Mouse (Mus musculus): ENCODE results near the gene Rplp2. TPM values are rescaled to one million over a fixed set of nuclear protein-coding genes. Genes with fewer than 3 reads are reported as not detected.
A peak's percentile ranks its signal among the peaks of the same experiment; 100 is the strongest.
"Not testable (repeated sequence)": the region's sequence is repeated elsewhere in the genome, so short reads cannot be mapped to it uniquely, and the experiment has no call there.

Rplp2 gene
- polyA plus RNA-seq, 1 experiment from 2014 or later = 771 TPM

GRCm38 (mm10) chr7:141439140-141439679 is 8.0 kb upstream of the Rplp2 start:
- peaks cover 70% of the 10 kb centered on the region for H3K4me1 ChIP-seq (replicated peaks)
- ATAC-seq (ENCODE audit: low read depth) = no peak
- no peaks in the 10 kb centered on the region for H3K27me3 ChIP-seq
- 94% methylated on average over 10 of the region's 10 CpGs for WGBS
- H3K9me3 ChIP-seq = no peaks in the 10 kb centered on the region
- H3K9ac ChIP-seq = 0 out of 2 replicates have a peak overlapping the region, but pooled peaks have one; percentile 0
- no peak overlapping the region for H3K27ac ChIP-seq (replicated peaks)
- H3K36me3 ChIP-seq = no peaks in the 10 kb centered on the region; the same call in 1 of the 2 replicates
- H3K4me3 ChIP-seq = no peak overlapping the region
- no peak overlapping the region for H3K4me2 ChIP-seq

- no peak for ATAC-seq (ENCODE audit: low read depth)
- H3K4me2 ChIP-seq = no peak overlapping the region
- H3K9me3 ChIP-seq = no peaks in the 10 kb centered on the region
- no peak overlapping the region for H3K4me3 ChIP-seq
- H3K27ac ChIP-seq (replicated peaks) = no peak overlapping the region
- no peaks in the 10 kb centered on the region; the same call in 1 of the 2 replicates for H3K36me3 ChIP-seq
- no peaks in the 10 kb centered on the region for H3K27me3 ChIP-seq
- H3K4me1 ChIP-seq (replicated peaks) = peaks cover 66% of the 10 kb centered on the region
- H3K9ac ChIP-seq = no peak overlapping the region
- WGBS = 97% methylated on average over 11 of the region's 11 CpGs
Measured at GRCm38 (mm10) chr7:141439811-141440210, 7.4 kb upstream of the Rplp2 start.

GRCm38 (mm10) chr7:141440613-141441012 is 6.6 kb upstream of the Rplp2 start:
- no peak overlapping the region for H3K27ac ChIP-seq (replicated peaks)
- no peak overlapping the region for H3K4me3 ChIP-seq
- peaks cover 58% of the 10 kb centered on the region for H3K4me1 ChIP-seq (replicated peaks)
- no peak for ATAC-seq (ENCODE audit: low read depth)
- H3K27me3 ChIP-seq = no peaks in the 10 kb centered on the region
- no peaks in the 10 kb centered on the region for H3K9me3 ChIP-seq
- H3K36me3 ChIP-seq = no peaks in the 10 kb centered on the region; the same call in 1 of the 2 replicates
- H3K4me2 ChIP-seq = no peak overlapping the region
- 24% methylated on average over 6 of the region's 6 CpGs for WGBS
- peak overlapping the region; percentile 26; the same call in 1 of the 2 replicates for H3K9ac ChIP-seq

GRCm38 (mm10) chr7:141441460-141441859 is 5.7 kb upstream of the Rplp2 start:
- no peaks in the 10 kb centered on the region; the same call in 1 of the 2 replicates for H3K36me3 ChIP-seq
- 0 out of 2 replicates have a peak overlapping the region, but pooled peaks have one; percentile 5 for H3K9ac ChIP-seq
- no peak overlapping the region for H3K27ac ChIP-seq (replicated peaks)
- ATAC-seq (ENCODE audit: low read depth) = no peak
- no peak overlapping the region for H3K4me2 ChIP-seq
- peaks cover 49% of the 10 kb centered on the region for H3K4me1 ChIP-seq (replicated peaks)
- WGBS = 89% methylated on average over 9 of the region's 9 CpGs
- H3K4me3 ChIP-seq = no peak overlapping the region
- no peaks in the 10 kb centered on the region for H3K27me3 ChIP-seq
- H3K9me3 ChIP-seq = no peaks in the 10 kb centered on the region

- Histone ChIP-seq H3K27ac (replicated peaks) (no peak overlapping the region), H3K4me2 (peak overlapping the region; percentile 67; the same call in 1 of the 2 replicates), H3K4me1 (replicated peaks) (peaks cover 42% of the 10 kb centered on the region), H3K9ac (peak overlapping the region; percentile 62; the same call in 1 of the 2 replicates), H3K4me3 (no peak overlapping the region), H3K27me3 (no peaks in the 10 kb centered on the region), H3K9me3 (no peaks in the 10 kb centered on the region), H3K36me3 (no peaks in the 10 kb centered on the region; the same call in 1 of the 2 replicates)
- 95% methylated on average over 13 of the region's 13 CpGs for WGBS
- ATAC-seq (ENCODE audit: low read depth) = no peak
Measured at GRCm38 (mm10) chr7:141442199-141442598, 5.0 kb upstream of the Rplp2 start.

GRCm38 (mm10) chr7:141443081-141443821 is 3.9 kb upstream of the Rplp2 start:
- Histone ChIP-seq H3K4me3 (peak overlapping the region; percentile 37), H3K27me3 (no peaks in the 10 kb centered on the region), H3K4me2 (peak overlapping the region; percentile 67), H3K9me3 (no peaks in the 10 kb centered on the region), H3K9ac (peak overlapping the region; percentile 62), H3K27ac (replicated peaks) (no peak overlapping the region), H3K4me1 (replicated peaks) (peaks cover 41% of the 10 kb centered on the region), H3K36me3 (no peaks in the 10 kb centered on the region; the same call in 1 of the 2 replicates)
- WGBS = 23% methylated on average over 12 of the region's 12 CpGs
- no peak for ATAC-seq (ENCODE audit: low read depth)

- H3K36me3 ChIP-seq = peaks cover 5% of the 10 kb centered on the region; the same call in 1 of the 2 replicates
- under 1% methylated on average over 25 of the region's 25 CpGs for WGBS
- H3K4me1 ChIP-seq (replicated peaks) = peaks cover 47% of the 10 kb centered on the region
- peak within 1 kb of the TSS; percentile 62 for H3K9ac ChIP-seq
- no peaks in the 10 kb centered on the region for H3K27me3 ChIP-seq
- no peaks in the 10 kb centered on the region for H3K9me3 ChIP-seq
- no peak for ATAC-seq (ENCODE audit: low read depth)
- no peak within 1 kb of the TSS for H3K27ac ChIP-seq (replicated peaks)
- H3K4me3 ChIP-seq = peak within 1 kb of the TSS; percentile 37
- H3K4me2 ChIP-seq = peak within 1 kb of the TSS; percentile 67
Measured at GRCm38 (mm10) chr7:141443828-141444237, 3.3 kb upstream of the Rplp2 start, which contains the start of gene Pidd1. TSS of gene Pidd1 (minus strand) at chr7:141444025.

- peak overlapping the region; percentile 88; the same call in 1 of the 2 replicates for H3K4me2 ChIP-seq
- peaks cover 30% of the 10 kb centered on the region for H3K36me3 ChIP-seq
- peaks cover 42% of the 10 kb centered on the region for H3K4me1 ChIP-seq (replicated peaks)
- not testable (repeated sequence) for ATAC-seq (ENCODE audit: low read depth); H3K27me3 ChIP-seq; H3K4me3 ChIP-seq; H3K27ac ChIP-seq (replicated peaks); H3K9me3 ChIP-seq; H3K9ac ChIP-seq
- 86% methylated on average over 3 of the region's 3 CpGs for WGBS
Measured at GRCm38 (mm10) chr7:141446374-141446773, 796 bp upstream of the Rplp2 start.

GRCm38 (mm10) chr7:141451928-141452327 is 4.8 kb downstream of the Rplp2 start:
- no peak overlapping the region for H3K4me3 ChIP-seq
- H3K27ac ChIP-seq (replicated peaks) = no peak overlapping the region
- no peak for ATAC-seq (ENCODE audit: low read depth)
- no peaks in the 10 kb centered on the region for H3K27me3 ChIP-seq
- peaks cover 37% of the 10 kb centered on the region for H3K4me1 ChIP-seq (replicated peaks)
- H3K4me2 ChIP-seq = no peak overlapping the region
- H3K9me3 ChIP-seq = no peaks in the 10 kb centered on the region
- no peak overlapping the region for H3K9ac ChIP-seq
- peaks cover 41% of the 10 kb centered on the region for H3K36me3 ChIP-seq

GRCm38 (mm10) chr7:141453636-141454035 is 6.5 kb downstream of the Rplp2 start:
- ATAC-seq (ENCODE audit: low read depth) = no peak
- Histone ChIP-seq H3K36me3 (peaks cover 39% of the 10 kb centered on the region), H3K9me3 (no peaks in the 10 kb centered on the region), H3K27me3 (0 out of 2 replicates have a peak, but pooled peaks cover 4% of the 10 kb centered on the region), H3K4me2 (no peak overlapping the region), H3K9ac (no peak overlapping the region), H3K27ac (replicated peaks) (no peak overlapping the region), H3K4me1 (replicated peaks) (peaks cover 28% of the 10 kb centered on the region), H3K4me3 (no peak overlapping the region)
- WGBS = 78% methylated on average over 2 of the region's 2 CpGs

- H3K9ac ChIP-seq = peak within 1 kb of the TSS; percentile 83
- peak within 1 kb of the TSS; percentile 69 for H3K4me3 ChIP-seq
- ATAC-seq (ENCODE audit: low read depth) = peak; percentile 79
- no peaks in the 10 kb centered on the region for H3K9me3 ChIP-seq
- H3K27me3 ChIP-seq = peaks cover 16% of the 10 kb centered on the region
- peaks cover 24% of the 10 kb centered on the region for H3K4me1 ChIP-seq (replicated peaks)
- under 1% methylated on average over 45 of the region's 45 CpGs for WGBS
- H3K36me3 ChIP-seq = peaks cover 39% of the 10 kb centered on the region
- peak within 1 kb of the TSS; percentile 89 for H3K4me2 ChIP-seq
- peak within 1 kb of the TSS; percentile 71 for H3K27ac ChIP-seq (replicated peaks)
Measured at GRCm38 (mm10) chr7:141454967-141455551, 7.9 kb downstream of the Rplp2 start, which contains the start of gene Pnpla2. TSS of gene Pnpla2 (plus strand) at chr7:141455198.
